Mouse (Mus musculus) neutrophil, adult 5-6 weeks (primary cell): ENCODE measurements at regions not wholly inside any gene's neighbourhood (a gene's known extent, or its start where the extent isn't known, plus 50 kb on each side); places are given as distances from the start of the nearest gene placed in this dataset.

ENCODE experiments used
- ATAC-seq: fragments of 151-379, 151-347 bp; 2 replicates; pipeline ENCODE4 v1.8.0; 2017; ENCODE audit warnings: mild to moderate bottlenecking, moderate TSS enrichment; ENCODE audit not compliant: insufficient number of reproducible peaks, poor library complexity, low FRiP score, severe bottlenecking; ENCODE audit errors: extremely low read depth

DNA sequence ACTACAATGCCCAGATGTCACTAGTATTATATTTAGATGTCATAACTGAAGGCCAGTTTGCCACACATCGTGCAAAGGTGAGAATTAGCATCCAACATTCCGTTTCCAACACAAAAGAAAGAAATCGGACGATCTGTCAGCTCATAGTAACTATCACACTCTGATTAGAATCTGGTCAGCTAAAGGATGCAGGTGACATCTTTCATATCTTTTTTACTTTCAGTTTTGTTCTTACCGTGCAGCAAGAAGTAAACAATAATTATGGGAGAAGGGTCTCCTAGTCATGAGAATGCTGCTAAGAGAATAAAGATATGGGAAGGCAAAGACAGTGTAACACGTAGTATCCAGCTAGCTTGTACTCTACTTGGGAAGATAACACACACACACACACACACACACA lies 62.7 kb upstream of the Nrip1 start:
- ATAC-seq: no peak

DNA sequence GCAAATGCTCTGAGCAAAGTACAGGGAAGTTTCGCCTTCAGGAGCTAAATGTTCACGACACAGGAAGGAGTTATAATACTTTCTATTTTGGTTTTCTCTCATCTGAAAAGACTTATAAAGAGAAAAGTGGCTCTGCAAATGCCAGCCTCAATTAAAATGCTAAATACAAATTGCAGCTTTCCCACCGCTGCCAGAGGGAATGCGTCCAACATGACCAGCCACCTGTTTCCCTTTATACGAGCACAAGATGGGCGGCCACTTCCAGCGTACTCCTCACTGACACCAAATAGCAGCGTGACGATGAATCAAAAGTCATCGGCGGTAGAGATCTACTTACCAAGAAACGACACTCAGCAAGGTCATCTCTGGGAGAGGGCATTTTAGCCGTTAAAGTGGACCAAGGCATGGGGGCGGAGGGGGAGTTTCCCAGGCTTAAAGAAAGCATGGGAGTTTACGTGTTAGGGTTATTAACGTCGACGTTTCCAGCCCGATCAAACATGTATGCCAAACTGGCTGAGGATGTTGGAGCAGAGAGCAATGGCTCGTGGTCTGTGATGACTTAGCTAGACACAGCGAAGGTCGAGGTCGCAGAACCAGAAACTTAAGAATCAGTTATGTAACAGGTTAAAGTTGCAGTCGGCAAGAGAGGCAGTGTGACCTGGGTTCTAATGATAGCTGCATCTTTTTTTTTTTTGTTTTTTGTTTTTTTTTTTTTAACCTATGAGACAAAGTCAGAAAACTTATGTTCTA lies 59.6 kb upstream of the Nrip1 start:
- ATAC-seq: no peak

DNA sequence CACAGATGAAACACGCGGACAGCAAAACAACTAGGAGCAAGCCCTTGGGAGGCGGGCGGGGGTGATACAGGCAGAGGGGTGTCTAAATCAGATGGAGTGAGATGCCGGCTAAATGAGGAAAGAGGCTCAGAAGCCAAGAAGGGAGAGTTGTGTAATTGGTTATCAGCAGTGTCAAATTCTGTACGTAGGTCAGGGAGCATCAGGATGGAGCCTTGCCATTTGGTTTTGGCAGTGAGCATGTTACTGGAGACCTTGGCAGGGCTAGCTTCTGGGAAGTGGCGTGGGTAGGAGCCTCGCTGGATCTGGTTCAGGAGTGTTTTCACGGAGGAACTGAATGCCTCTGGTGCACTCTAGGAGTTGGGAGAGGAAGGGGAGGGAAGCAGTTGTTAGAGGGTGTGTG lies 58.7 kb upstream of the Nrip1 start:
- ATAC-seq: no peak

DNA sequence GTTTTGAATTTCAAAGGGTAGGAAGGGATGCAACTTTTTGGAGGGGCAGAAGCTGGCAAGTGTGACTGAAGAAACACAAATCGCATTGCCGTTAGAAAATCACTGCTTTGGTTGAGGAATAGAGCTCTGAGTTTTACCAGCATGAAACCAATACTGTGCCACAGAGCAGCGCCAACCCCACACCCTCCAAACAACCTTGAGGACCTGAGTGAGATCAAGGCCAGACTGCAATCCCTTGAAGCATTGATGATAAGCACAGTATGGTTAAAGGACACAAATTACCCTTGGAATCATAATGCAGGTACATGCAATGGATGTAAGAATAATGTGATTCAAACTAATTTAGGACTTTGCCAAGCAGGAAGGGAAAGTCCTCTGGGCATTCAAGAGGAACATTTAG lies 55.5 kb upstream of the Nrip1 start:
- no peak for ATAC-seq

DNA sequence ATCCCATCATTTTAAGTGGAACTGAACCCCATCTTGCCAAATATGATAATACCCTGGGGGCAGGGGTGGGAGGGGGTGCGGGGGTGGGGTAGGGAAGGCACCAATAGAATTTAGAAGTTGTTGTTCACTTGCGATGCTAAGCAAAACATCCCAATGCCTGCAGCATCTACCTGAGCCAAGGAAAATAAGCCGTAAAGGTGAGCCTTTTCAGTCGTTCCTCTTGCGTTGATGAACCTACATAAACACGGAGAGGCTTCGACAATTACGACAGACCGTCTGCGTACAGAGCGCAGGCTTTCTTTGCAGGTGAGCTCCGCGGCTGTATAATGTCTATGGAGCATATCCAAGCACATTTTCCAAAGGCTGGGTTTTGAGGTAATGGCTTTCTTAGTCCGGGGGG lies 50.3 kb upstream of the Nrip1 start:
- ATAC-seq: no peak
